Mouse (Mus musculus): ENCODE measurements at regions not wholly inside any gene's neighbourhood (a gene's known extent, or its start where the extent isn't known, plus 50 kb on each side); places are given as distances from the start of the nearest gene placed in this dataset.

DNA sequence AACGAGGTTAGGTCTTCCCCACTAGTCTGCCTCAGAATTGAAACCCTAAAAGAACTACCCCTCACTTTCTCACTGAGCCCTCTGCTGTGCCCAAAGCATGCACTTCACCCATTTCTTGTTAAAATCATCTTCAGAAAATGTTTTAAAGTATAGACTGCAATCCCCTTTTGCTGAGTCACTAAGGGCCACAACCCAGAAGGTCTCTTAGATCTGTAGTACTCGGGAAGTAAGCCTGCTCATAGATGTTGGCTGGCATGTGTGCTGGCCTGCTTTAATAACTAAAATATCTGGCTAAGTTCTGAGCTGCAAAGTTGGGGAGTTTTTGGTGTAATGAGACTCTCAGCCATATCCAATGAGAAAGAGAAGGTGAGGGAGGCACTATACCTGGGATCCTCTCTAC, 329.9 kb downstream of the Insc start:
- DNase-seq (ENCODE audit: low spot score in 2 of 2) = no peak

DNA sequence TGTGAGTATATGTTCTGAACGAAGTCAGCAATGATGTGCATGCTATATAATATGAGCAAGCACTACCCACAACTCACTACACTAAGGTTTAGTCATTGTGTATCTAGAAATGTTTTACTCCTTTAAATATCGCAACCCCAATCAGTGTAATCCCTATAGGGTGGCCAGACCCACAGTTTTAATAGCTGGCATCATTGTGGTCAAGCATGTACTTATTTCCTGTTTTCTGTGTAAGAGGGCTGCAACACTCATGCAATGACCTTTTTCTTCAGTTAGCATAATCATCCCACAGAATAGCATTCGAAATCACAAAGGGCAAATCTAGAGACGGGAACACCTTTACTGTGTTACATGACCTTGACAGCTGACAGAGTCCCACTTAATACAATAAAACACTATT, 333.3 kb downstream of the Insc start:
- no peak for DNase-seq (ENCODE audit: low spot score in 2 of 2)

DNA sequence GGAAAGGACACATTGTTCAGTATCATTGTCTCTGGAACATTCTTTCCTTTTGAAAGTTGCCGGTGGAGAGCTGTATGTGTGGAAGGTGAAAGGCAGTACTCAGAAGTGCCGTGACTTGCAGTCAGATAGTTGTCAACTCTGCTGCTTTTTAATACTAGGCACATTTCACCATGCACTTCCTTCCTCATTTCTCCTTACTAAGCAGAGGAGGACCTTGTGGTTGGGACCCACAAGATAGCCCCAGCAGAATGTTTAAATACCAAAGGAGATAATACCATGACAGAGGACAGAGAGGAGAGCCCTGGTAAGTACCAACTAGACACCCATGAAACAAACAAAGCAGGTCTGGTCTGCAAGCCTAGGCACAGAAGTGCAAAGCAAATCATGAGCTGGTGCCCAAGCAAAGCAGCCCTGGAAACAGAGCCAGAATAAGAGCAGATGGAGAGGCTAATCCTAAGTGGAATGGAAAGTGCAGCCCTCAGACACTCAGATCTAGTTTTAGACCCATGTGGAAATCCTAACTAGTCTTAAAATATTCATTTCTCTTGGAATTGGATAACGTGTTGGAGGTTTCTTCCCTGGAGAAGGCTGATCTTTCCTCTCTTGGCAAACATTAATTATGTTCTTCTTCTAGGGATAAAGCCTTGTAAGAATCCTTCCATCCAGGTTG, 341.4 kb downstream of the Insc start:
- DNase-seq (ENCODE audit: low spot score in 2 of 2) = no peak

DNA sequence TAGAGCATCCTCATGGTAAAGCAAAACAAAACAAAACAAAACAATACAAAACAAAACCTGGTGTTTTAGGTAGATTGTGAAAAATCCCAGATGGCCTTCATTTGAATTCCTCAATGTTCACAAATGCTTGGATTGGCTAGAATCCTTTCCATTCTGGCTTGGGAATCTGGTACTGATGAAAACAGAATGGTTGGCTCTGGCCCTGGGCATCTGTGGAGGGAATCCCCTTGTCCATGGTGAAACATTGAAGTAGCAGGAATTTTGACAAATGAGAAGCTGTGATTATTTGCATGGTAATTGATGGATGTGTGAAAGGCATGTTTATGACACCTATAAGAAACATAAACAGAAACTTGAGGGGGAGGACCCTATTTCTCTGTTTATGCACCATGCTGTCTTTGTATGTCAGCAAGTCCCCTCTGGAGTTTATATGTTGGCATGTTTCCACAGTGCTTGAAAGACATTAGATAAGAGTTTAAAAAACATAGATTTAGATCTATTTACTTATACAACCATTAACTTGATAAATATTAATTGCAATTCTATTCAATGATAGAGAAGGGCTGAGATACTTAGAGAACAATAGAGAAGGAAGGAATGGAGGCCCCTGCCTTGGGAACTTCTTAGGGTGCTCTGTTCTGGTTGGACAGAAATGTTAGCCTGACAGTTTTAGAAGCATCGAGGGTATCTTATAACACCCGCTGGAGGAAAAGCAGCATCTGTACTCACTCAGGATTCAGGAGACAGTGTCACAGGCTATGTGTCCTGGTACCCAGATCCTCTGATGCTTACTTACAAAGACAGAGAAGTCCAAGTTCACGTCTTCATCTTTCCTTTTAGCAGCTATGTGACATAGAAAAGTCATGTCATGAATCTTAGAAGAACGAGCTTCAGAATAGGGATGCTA, 343.3 kb downstream of the Insc start:
- no peak for DNase-seq (ENCODE audit: low spot score in 2 of 2)

DNA sequence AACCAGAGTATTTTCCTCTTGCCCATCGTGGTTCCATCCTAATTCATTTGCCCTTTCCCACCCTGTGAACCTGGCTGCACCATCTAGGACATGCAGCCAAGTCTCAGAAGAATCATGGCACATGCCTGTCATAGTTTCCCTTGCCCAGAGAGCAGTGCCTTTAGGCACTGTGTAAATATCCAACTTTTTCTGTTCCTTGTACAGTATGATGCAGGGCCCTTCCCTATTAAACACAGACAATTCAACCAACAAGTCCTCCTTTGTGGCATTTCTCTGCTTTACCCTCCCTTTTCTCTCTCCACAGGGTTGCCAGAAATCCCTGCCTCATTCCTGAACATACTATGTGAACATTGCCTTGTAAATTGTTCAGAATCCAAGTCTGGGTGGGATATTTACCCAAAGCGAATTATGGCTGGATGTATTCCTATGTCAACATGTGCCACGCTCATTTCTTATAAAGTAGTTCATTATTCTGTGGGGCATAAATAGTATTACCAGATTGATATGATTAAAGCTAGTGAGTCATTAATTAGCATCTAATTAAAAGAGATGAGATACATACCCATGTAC, 349.1 kb downstream of the Insc start:
- DNase-seq (ENCODE audit: low spot score in 2 of 2) = no peak

DNA sequence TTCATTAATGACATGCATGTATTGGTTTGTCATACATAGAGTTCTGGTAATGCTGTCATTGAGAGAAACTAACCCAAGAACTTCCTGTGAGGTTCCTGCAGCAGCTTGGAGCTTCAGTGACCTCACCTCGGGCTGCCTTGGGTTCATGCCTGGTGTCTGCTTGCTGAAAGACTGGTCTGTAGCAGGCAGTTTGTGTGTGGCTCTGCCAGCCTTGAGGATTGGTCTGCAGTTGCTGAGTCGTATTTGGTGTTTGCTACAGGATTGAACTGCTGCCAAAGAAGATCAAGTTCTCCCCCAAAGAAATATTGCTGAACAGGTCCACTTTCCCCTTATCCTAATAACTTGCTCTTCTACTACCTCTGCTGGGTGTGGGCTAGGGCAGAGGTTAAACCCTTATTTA, 362.5 kb downstream of the Insc start:
- no peak for DNase-seq (ENCODE audit: low spot score in 2 of 2)

DNA sequence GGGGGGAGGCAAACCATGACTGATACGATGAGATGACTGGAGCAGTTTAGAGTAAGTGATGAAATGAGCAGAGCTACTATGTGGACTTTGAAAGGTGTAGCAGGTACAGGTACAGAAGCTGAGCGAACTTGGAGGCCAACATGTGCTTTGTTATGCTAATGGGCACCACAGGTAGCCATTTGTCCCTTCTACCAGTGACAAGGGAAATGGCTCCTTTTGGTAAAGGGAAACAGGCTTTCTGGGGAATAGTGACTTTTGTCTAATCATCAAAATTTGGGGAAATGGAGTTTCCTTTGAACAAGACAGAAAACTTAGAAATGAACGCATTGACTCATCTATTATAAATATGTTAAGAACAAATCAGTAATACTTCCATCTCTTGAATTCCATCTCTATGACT, 368.8 kb downstream of the Insc start:
- no peak for DNase-seq (ENCODE audit: low spot score in 2 of 2)

DNA sequence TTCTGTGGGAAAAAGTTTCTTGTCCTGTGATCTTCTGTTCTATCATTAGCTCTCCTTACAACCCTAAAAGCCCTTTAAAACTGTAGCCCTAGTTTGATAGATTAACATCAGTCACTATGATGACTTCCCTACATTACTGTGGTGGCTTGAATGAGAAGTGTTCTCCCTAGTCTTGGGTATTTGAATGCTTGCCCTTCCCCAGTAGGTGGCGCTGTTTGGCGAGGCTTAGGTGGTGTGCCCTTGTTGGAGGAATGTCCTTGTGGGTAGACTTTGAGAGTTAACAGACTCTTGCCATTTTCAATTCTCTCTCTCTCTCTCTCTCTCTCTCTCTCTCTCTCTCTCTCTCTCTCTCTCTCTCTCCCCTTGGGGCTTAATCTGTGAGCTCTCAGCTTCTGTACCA, 379.8 kb downstream of the Insc start:
- no peak for DNase-seq (ENCODE audit: low spot score in 2 of 2)

DNA sequence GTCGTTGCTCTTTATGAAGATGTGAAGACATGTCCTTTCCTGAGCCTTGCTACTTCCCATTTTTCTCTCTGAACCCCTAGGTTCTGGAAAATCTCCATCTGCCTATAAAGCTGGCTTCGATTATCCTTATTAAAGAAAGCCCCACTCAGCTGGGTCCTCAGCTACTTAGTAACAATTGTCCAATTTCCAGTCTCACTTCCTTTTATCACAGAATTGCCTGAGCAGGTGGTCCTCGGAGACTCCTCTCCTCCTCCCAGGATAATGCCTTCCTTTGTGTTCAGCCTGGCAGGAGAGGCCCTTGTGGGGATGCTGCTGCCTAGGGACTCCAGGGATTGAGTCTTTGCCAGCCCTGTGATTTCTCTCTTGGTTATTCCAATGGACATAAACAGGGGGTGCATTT, 385.5 kb downstream of the Insc start:
- DNase-seq (ENCODE audit: low spot score in 2 of 2) = no peak

DNA sequence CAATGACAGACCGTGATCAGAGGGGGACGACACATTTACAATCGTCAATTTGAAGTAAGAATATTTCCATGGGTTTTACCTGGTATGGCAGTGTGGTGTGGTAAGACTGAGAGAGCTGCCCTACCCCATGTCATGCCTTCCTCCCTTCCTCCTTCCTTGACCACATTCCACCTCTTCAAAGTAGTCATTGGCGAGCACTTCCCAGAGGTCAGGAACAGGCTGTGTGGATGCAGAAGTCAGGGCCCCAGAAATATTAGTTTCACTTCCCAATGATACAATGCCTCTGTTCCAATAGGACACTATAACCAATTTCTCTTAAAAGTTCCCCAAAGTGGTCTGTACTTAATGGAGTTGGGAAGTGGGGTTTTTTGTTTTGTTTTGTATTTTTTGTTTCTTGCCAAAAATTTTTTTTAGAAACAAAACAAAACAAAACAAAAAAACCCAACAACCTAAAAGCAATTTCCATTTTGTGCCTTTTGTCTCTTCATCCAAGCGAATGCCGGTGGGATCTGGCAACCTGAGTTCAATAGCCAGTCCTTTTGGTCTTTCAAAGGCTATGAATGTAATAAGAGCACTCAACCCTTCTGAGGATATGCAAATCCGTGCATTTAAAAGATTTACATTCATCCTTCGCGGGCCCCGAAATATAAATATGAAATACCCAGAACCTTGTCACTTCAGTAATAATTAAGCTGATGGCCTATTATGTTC, 387.9 kb downstream of the Insc start:
- no peak for DNase-seq (ENCODE audit: low spot score in 2 of 2)

DNA sequence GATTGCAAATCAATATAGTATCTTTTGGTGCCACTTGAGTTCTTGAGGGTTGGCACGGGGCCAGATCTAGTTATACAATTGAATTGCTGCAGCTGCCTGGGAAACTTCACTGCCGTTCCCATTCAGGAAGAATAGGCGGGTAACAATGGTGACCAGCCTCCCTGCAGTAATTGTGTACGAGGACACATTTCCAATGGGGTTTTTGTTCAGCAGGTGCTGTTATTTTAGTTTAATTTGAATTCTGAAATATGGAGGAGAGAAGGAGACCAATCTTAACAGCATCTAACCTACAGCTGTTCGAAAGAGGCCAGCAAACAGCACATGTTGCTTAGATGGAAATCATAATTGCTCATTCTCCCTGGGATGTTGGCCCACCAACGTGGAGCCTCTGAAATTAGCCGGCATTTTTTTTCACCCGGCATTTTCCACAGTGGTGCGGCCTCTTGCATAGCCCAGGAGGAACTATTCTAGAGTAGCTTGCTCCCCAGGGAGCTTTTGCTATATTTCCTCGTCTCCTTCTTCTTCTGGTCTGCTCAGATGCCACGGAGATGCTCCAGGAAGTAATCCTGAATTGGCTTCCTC, 388.6 kb downstream of the Insc start:
- no peak for DNase-seq (ENCODE audit: low spot score in 2 of 2)

DNA sequence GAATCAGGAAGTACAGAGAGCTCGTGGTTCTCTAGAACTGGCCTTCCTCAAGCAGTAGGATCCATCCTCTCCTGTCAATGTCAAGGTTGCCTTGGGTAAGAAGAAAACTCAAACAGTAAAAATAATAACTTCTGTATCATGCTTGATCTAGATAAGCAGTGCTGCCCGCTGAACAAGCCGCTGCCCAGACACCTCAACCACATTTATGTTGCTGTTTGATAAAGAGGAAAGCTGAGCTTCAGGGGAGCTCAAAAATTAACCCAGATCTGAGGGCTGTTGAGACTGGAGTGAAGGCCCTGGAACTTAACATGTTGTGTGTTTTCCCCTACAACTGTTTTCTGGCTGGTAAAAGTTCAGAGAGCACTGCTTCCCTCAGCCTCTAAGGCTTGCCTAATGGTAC, 389.1 kb downstream of the Insc start:
- DNase-seq (ENCODE audit: low spot score in 2 of 2) = no peak

DNA sequence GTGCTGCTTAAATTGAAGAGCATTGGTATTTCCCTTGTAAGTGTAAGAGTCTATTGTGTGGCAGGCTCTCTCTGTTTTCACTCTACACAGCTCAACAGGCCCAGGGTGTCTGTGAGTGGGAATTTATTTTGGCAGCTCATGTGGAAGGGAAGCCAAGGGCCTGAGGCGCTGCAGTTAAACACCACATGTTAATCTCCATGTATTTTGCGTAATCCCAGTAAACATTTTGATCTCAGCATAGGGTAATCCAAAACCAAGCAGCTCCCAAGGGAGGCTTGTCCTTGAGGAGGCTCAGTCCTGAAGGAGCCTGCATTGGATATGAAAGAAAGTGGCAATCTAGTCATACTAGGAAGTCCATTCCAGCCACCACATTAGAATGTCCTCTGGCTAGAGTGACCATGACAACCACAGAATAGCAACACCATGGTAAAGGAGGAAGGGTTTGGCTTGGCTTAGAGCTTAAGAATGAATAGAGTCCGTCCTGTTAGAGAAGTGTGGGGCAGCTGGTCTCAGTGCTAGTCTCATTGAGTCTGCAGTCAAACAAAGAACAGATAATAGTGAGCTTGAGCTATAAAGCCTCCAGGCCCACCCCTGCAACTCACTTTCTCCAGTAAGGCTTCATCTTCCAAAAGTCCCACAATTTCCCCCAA, 391.6 kb downstream of the Insc start:
- no peak for DNase-seq (ENCODE audit: low spot score in 2 of 2)

DNA sequence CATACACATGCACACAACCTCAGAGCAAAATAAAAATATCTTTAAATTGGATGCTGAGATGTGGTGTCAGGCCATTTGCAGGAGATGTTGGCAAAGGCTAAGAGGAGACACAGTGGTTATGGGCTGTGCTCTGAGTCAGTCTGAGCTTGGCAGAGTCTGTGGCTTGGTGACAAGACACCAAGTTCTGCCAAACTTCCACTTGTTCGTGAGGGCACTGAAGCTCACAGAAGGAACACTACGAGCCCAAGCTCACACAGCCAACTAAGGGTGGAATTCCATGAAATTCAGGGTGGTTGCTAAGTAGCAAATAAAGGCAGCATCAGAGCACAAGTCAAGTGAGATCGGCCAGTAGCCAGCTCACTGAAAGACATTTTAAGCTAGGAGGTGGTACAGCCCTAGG, 396.8 kb downstream of the Insc start:
- no peak for DNase-seq (ENCODE audit: low spot score in 2 of 2)

DNA sequence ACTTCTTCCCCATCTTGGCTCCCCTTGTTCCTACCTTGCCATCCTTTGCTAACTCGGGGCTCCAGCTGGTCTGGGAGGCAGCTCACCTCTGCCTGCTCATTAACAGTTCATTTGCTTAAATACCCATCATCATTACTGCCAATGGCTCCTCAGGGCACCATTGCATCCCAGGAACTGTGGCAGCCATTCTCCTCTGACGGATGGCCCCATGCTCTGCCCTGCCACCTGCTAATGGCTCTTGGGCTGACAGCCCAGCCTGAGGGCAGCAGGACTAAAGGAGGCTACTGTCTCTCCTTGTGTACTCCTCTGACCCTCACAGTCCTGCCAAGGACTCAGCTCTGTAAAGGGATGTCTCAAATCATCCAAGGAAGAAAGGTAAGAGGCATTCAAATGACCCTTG, 398.7 kb downstream of the Insc start:
- no peak for DNase-seq (ENCODE audit: low spot score in 2 of 2)

DNA sequence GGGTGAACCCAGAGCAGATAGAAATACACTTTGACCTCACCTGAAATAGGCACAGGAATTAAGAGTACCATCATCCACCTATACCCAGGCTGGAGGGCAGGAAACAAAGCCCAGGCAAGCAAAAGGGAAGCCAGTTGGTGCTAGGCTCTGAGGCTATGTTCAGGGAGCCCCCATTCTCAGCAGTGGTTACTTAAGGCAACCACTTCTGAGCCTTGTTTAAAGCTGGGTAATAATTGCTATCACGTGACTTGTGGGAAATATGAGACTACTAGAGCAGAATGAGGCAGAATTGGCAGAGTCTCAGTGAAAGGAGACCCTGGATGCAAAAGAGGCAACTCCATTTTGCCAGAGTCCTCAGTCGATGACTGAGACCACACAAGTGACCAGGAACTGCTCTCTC, 401.5 kb downstream of the Insc start:
- no peak for DNase-seq (ENCODE audit: low spot score in 2 of 2)

DNA sequence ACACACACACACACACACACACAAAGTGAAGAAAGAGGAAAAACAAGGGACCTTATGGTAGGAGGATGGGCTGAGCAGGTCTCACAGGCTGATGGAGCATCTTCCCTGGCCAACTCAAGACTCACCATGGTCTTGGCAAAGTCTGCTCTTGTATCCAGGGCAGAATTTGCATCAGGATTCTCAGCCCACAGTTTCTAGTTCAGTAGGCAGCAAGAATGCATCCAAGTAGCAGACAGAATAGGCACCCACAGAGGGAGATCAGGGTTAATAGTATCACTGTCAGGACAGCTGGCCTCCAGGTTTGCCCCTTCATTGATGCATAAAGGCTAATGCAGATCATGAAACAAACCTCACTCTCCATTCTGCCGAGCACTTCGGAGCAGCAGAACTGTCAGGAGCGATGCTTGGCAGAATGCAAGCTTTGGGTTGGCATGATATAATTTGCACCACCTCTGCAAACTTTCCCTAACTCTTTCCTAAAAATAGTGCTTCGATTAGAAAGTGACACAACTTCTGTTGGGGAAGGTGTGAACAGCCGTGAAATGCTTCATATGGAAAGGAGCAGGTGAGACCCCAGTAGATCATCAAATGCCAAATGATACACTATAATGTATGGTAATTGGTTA, 404.0 kb downstream of the Insc start:
- DNase-seq (ENCODE audit: low spot score in 2 of 2) = no peak

DNA sequence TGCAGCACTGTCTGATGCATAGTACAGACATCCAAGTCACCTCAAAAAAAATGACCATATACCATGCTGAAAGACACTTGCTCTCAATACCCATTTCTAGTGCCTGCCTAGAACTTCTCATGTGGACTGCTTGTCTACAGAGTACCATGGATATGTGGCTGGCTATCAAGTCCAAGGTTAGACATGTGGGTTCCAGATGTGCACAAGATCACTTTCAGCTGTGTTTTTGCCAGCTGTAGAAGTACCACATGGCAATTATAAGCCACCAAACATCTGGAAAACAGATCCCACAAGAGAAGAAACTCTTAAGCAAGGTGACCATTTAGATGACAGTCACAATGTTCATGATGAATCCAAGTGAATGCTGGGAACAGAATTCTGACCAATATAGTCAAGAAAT, 409.8 kb downstream of the Insc start:
- no peak for DNase-seq (ENCODE audit: low spot score in 2 of 2)

DNA sequence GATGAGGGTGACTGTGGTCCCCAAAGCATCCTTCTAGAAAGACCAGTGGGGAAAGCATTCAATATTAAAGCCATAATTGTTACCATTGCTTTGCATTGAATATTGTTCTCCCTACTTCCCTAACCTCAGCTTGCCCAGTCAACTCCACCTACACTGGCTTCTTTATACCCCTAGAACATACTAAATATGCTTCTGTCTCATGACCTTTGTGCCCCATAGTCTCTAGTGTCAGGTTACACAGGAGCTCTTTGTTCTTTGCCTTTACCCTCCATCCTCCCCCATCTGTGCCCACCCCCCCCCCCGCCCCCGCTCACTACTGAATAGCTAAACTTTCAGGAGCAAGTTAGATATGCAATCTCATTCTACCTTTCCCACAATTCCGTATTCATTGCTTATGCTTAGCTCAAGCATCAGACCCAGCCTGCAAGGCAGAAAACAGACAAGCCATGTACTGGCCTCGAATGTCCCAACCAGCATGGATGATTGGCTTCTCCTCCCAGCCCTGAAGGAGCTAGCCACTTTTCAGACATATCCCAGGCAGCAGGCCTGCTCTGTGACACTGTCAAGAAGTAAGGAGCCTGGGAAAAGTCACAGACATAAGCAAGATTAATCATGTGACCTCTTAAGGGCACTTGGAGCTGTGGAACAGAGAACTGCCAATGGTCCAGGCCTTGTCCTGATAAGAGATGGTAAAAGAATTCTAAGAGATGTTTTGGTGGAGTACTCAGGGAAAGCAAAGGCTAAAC, 410.4 kb downstream of the Insc start:
- no peak for DNase-seq (ENCODE audit: low spot score in 2 of 2)

DNA sequence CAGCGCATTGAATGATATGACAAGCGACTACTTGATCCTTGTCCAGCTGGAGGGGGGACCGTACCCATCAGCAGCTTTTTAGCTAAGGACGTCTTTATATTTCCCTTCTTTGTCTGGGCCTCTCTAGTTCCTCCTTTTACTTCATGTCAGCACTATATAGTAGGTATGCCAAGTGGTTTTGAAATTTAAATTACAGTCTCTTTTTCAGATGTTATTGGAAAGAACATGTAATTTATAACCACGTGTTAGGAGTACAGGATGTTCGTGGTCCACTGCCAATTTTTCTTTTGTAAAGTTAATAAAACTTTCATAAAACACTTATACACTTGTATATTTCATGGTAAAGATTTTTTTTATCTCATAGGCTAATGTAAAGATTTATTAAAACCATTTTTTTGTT, 426.5 kb downstream of the Insc start:
- no peak for DNase-seq (ENCODE audit: low spot score in 2 of 2)

All from adrenal gland, adult 18-20 months (tissue).